Mouse (Mus musculus) forebrain, embryonic 14.5 days (tissue): Measurements from ENCODE around the gene Gstt4. TPM values are rescaled to one million over a fixed set of nuclear protein-coding genes. Genes with fewer than 3 reads are reported as not detected.

Experiments used
- ATAC-seq: fragments of 200-750 bp; cut with Nextera tagmentation; 2 replicates; pipeline ENCODE4 v1.8.0; 2017; ENCODE audit warnings: mild to moderate bottlenecking, moderate library complexity
- DNase-seq: peaks from one replicate; pipeline ENCODE4 v3.0.0-alpha.2; 2015; ENCODE audit warnings: low spot score
- H3K27ac ChIP-seq: fragments of 300-500 bp; sonication (generic); 2 replicates; pipeline ENCODE4 v1.5.1; 2014; ENCODE audit warnings: low read depth, mild to moderate bottlenecking, control low read depth, low read length, moderate library complexity
- H3K27me3 ChIP-seq: fragments of 300-500 bp; sonication (generic); replicated peaks from 2 replicates; pipeline ENCODE4 v1.6.1; 2014; ENCODE audit warnings: low read length, control low read depth, mixed read lengths; ENCODE audit not compliant: control insufficient read depth, insufficient read depth
- H3K36me3 ChIP-seq: fragments of 300-500 bp; sonication (generic); 2 replicates; pipeline ENCODE4 v1.6.1; 2014; ENCODE audit warnings: low read length, control low read depth; ENCODE audit not compliant: control insufficient read depth, insufficient read depth
- H3K4me1 ChIP-seq: fragments of 300-500 bp; sonication (generic); 2 replicates; pipeline ENCODE4 v1.6.1; 2014; ENCODE audit warnings: antibody characterized with exemption, low read length, control low read depth; ENCODE audit not compliant: control insufficient read depth, insufficient read depth
- H3K4me2 ChIP-seq: fragments of 300-500 bp; sonication (generic); 2 replicates; pipeline ENCODE4 v1.6.1; 2014; ENCODE audit warnings: mild to moderate bottlenecking, control low read depth, low read length
- H3K4me3 ChIP-seq: fragments of 300-500 bp; sonication (generic); 2 replicates; pipeline ENCODE4 v1.5.1; 2014; ENCODE audit warnings: low read depth, low read length, control low read depth
- H3K9ac ChIP-seq: fragments of 300-500 bp; sonication (generic); 2 replicates; pipeline ENCODE4 v1.6.1; 2014; ENCODE audit warnings: mild to moderate bottlenecking, low read length, control low read depth, moderate library complexity
- H3K9me3 ChIP-seq: fragments of 300-500 bp; sonication (generic); replicated peaks from 2 replicates; pipeline ENCODE4 v1.6.1; 2016; ENCODE audit warnings: low read length, control low read depth, mixed read lengths; ENCODE audit not compliant: control insufficient read depth
- WGBS: fragments of 180-500 bp; shearing (Covaris S2); extraction: QIAGEN DNeasy Blood & Tissue Kit; methylation state at CpG from one replicate; pipeline ENCODE4 v1.1.7; 2014; 5-methylcytosine and 5-hydroxymethylcytosine counted together
- polyA plus RNA-seq: library from polyadenylated mRNA; unstranded; fragments of >200 nt; fragmentation: Nextera tagmentation; extraction: Ambion mirVana; gene quantifications from 2 replicates; pipeline ENCODE4 v1.2.1, GENCODE M21; 2014

Gstt4 gene
- polyA plus RNA-seq, 1 experiment from 2014 or later, result not detected

DNA sequence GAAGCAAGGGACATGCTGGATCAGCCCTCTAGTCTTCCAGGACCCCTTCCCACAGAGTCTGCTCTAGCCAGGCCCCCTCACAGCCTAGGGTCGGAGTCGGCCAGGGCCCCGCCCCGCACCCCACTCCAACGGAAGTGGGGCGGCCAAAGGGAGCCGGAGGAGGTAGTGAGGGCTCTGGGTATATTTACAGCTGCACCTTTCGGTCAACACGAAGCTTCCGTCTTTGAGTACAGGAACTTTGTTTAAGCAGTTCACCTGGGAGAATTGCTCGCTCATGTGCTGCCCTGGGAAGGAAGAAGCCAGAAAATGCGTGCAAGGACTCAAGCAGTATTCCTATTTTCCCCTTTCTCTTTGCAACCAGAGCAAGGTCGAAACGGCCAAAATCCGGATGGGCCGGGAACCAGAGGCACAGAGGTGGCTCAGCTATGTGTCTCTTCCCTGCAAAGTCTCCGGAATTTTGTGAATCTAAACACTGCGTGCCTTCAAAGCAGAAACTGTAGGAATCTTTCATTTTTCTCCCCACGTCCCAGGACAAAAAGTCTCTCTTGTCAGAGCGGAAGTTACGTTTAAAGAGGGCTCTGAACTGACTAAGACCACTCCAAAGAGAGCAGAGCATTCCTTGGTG, 11.2 kb upstream of the Gstt4 start:
- peak overlapping the region; percentile 56 for H3K4me2 ChIP-seq
- H3K9me3 ChIP-seq, result no peaks in the 10 kb centered on the region
- peak overlapping the region; percentile 29; the same call in 1 of the 2 replicates for H3K4me3 ChIP-seq
- no peak overlapping the region for H3K27ac ChIP-seq
- no peaks in the 10 kb centered on the region; the same call in 1 of the 2 replicates for H3K27me3 ChIP-seq
- DNase-seq (no peak), ATAC-seq (no peak)
- no peak overlapping the region for H3K9ac ChIP-seq
- H3K4me1 ChIP-seq, result peaks cover 9% of the 10 kb centered on the region; the same call in 1 of the 2 replicates
- H3K36me3 ChIP-seq, result no peaks in the 10 kb centered on the region
- 25% methylated on average over 21 of the region's 21 CpGs for WGBS

DNA sequence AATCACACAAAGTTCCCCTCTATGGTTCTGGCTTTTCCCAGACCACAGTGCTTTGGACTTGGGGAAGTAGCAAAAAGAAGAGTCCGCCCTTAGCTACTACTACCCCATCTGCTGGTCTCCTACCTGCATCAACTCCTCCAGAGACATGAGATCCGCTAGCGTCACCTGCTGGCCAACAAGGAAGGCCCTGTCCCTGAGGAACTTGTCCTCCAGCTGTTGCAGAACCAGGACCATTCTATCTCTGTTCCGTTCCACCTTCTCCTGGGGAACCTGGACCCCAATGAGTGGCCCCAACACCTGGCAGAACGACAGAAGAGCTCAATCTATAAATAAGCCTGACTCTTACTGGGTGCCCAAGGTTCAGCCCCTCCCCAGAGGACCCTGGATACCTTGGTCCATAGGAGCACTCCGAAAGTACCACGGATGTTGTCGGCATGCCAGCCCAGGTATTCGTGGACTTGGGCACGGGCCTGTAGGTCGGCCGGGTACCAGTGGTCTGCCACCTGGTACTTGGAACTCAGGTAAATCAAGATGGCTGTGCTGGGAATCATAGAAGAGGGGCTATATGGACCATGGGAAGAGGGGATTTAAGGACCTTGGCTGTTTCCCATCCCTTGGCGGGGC, 10.0 kb upstream of the Gstt4 start:
- H3K27ac ChIP-seq, result no peak overlapping the region
- H3K4me2 ChIP-seq, result no peak overlapping the region
- H3K4me1 ChIP-seq, result peaks cover 4% of the 10 kb centered on the region; the same call in 1 of the 2 replicates
- H3K27me3 ChIP-seq, result no peaks in the 10 kb centered on the region; the same call in 1 of the 2 replicates
- H3K4me3 ChIP-seq, result no peak overlapping the region
- no peaks in the 10 kb centered on the region for H3K9me3 ChIP-seq
- H3K9ac ChIP-seq, result no peak overlapping the region
- no peak for DNase-seq
- no peaks in the 10 kb centered on the region for H3K36me3 ChIP-seq
- 72% methylated on average over 13 of the region's 13 CpGs for WGBS
- no peak for ATAC-seq

DNA sequence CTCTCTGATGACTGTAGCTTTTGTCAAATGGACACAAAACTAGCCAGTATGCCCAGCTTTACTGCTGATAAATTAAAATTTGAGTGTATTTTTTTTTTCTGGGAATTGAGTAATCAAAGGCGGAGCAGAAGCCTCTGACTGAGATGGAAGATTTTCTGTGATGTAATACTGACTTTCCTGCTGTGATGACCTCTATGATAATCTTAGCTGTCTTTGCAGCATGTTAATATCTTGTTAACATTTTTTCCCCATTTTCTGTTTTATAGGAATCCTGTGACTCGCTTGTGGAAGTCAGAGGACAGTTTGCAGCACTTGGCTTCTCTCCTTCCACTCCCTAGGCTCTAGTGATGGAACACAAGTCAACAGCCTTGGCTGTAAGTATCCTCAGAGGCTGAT, 7.9 kb upstream of the Gstt4 start:
- H3K4me3 ChIP-seq, result no peak overlapping the region
- no peaks in the 10 kb centered on the region for H3K9me3 ChIP-seq
- whole genome bisulfite sequencing, result 95% methylated on average over 2 of the region's 2 CpGs
- H3K27me3 ChIP-seq, result no peaks in the 10 kb centered on the region; the same call in 1 of the 2 replicates
- H3K4me2 ChIP-seq, result no peak overlapping the region
- H3K4me1 ChIP-seq, result peaks cover 4% of the 10 kb centered on the region; the same call in 1 of the 2 replicates
- H3K9ac ChIP-seq, result no peak overlapping the region
- H3K36me3 ChIP-seq, result no peaks in the 10 kb centered on the region
- no peak overlapping the region for H3K27ac ChIP-seq
- ATAC-seq (no peak), DNase-seq (no peak)

DNA sequence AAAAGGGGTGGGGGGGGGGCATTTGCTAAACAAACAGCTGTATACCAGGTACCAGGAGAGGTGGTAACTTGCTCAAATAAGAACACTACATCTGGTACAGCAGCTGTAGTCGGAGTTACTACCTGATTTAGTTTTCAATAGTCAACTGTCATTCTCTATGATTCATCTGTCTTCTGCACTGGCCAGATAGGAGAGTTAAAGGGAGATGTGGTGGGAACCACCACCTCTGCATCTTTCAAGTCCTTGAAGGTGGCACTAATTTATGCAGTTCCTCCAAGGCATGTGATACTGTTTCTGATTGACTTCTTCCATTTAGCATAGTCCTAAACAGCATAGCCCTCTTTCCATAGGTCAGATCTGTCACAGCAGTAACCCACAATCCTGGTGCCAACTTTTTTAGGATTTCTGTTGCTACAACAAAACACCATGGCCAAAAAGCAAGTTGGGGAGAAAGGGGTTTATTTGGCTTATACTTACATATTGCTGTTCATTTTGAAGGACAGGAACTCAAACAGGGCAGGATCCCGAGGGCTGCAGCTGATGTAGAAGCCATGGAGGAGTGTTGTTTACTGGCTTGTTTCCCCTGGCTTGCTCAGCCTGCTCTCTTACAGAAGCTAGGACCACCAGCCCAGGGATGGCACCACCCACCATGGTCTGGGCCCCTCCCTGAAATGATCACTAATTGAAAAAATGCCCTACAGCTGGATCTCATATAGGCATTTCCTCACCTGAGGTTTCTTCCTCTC, 7.4 kb upstream of the Gstt4 start:
- Histone ChIP-seq H3K4me2 (no peak overlapping the region), H3K36me3 (no peaks in the 10 kb centered on the region), H3K27ac (no peak overlapping the region), H3K4me1 (peaks cover 4% of the 10 kb centered on the region; the same call in 1 of the 2 replicates), H3K9me3 (no peaks in the 10 kb centered on the region), H3K27me3 (no peaks in the 10 kb centered on the region; the same call in 1 of the 2 replicates), H3K9ac (no peak overlapping the region), H3K4me3 (no peak overlapping the region)
- DNase-seq, result no peak
- ATAC-seq, result no peak
- WGBS, result 88% methylated on average over 2 of the region's 2 CpGs

DNA sequence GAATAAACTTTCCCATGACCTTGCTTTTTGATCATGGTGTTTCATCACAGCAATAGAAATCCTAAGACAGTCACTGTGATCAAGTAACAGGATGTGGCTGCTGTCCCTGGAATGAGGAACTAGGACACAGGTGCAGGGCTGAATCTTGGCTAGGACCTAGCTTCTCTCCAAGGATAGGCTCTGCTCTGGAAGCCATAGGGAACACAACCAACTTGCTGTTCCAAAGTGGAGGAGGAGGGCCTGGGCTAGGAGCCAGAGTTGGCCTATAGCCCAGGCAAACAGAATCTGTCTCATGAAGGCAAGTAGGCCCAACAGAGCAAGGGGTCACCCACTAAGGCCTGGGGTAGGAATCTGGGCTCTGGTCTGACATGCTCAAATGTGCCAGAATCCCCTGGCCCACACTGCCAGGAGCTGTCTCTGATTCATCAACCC, 6.2 kb upstream of the Gstt4 start:
- peak; percentile 52 for DNase-seq
- Histone ChIP-seq H3K9me3 (no peaks in the 10 kb centered on the region), H3K9ac (no peak overlapping the region), H3K27me3 (no peaks in the 10 kb centered on the region; the same call in 1 of the 2 replicates), H3K4me1 (no peaks in the 10 kb centered on the region), H3K36me3 (no peaks in the 10 kb centered on the region), H3K4me2 (no peak overlapping the region), H3K4me3 (no peak overlapping the region), H3K27ac (no peak overlapping the region)
- peak; percentile 37; the same call in 1 of the 2 replicates for ATAC-seq

DNA sequence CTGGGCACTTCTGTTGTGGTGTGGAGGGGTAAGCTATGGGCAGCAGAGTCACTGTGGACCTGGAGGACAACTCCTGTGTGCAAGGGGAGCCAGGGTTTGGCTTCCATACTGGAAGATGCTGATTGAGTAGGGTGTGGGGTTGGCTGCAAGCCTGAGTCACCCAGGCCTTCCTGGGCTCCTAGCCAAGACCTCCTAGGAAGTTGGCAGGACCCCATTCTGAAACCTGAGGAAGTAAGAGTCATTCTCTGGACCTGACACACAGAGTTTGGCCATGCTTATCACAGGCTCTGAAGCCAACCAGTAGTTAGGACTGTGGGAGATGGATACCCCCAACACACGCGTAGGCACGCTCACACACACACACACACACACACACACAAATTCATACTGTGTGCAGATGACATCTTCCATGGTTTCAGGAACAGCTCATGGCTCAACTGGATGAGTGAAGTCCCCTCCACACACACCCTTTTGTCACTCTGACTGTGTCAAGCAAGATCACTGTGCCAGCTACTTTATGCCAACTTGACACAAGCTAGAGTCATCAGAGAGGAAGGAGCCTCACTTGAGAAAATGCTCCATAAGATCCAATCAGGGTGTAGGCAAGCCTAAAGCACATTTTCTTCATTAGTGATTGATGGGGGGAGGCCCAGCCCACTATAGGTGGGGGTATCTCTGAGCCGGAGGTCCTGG, 5.5 kb upstream of the Gstt4 start:
- Histone ChIP-seq H3K4me3 (no peak overlapping the region), H3K27me3 (no peaks in the 10 kb centered on the region; the same call in 1 of the 2 replicates), H3K9ac (no peak overlapping the region), H3K9me3 (no peaks in the 10 kb centered on the region), H3K4me1 (no peaks in the 10 kb centered on the region), H3K36me3 (no peaks in the 10 kb centered on the region), H3K4me2 (no peak overlapping the region), H3K27ac (no peak overlapping the region)
- 95% methylated on average over 4 of the region's 4 CpGs for WGBS
- ATAC-seq, result no peak
- no peak for DNase-seq

DNA sequence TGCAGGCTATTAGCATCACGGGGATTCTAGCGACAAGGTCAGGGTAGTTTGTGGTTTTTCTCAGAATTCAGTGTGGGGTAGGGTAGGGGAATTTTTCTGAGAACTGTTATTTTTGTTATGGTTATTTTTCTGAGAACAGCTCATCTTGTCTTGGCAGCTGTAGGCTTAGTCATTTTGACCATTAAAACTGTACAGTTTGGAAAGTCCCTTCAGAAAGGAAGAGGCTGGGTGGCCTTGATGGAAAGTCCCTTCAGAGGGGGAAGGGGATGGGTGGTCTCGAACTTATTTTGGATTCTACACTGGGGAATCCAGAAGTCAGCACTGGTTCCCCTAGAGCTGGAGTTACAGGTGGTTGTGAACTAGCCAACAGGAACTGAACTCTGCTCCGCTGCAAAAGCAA, 2.2 kb upstream of the Gstt4 start:
- Histone ChIP-seq H3K4me3 (no peak overlapping the region), H3K27me3 (no peaks in the 10 kb centered on the region), H3K4me1 (no peaks in the 10 kb centered on the region), H3K4me2 (no peak overlapping the region), H3K27ac (no peak overlapping the region), H3K36me3 (no peaks in the 10 kb centered on the region), H3K9me3 (no peaks in the 10 kb centered on the region), H3K9ac (no peak overlapping the region)
- WGBS, result 91% methylated on average over 4 of the region's 4 CpGs
- ATAC-seq (no peak), DNase-seq (no peak)

DNA sequence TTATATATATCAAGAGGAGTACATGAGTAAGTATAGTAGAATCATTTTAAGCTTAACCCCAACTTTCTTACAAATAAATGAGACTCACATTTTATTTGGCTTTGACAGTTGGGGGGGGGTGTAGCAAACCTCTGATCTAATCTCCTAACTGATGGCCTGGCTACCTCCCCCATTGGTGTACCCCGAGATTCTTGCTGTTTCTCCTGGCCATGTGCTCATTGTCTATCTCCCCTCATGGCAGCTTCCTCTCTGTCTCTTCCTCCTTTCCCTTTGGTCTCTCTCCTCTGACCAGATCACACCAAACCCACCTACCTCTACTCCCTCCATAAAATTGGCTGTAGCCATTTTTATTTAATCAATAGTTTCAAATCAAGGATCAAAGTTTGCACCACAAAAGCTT, 1.4 kb upstream of the Gstt4 start:
- DNase-seq (no peak), ATAC-seq (no peak)
- H3K9me3 ChIP-seq, result no peaks in the 10 kb centered on the region
- H3K4me3 ChIP-seq, result no peak overlapping the region
- WGBS, result 88% methylated on average over 1 of the region's 1 CpGs
- H3K9ac ChIP-seq, result no peak overlapping the region
- no peak overlapping the region for H3K27ac ChIP-seq
- H3K4me1 ChIP-seq, result no peaks in the 10 kb centered on the region
- H3K27me3 ChIP-seq, result no peaks in the 10 kb centered on the region
- H3K36me3 ChIP-seq, result no peaks in the 10 kb centered on the region
- H3K4me2 ChIP-seq, result no peak overlapping the region
